Mouse (Mus musculus) MEL (cell line): ENCODE data around the gene Naa15. TPM values are rescaled to one million over a fixed set of nuclear protein-coding genes. Genes with fewer than 3 reads are reported as not detected.

ENCODE experiments used
- DNase-seq: peaks from one replicate; pipeline ENCODE4 v3.0.0; 2011; ENCODE audit warnings: low read depth, low spot score
- H3K27ac ChIP-seq: 2 replicates; pipeline ENCODE4 v1.5.1; 2012; ENCODE audit warnings: low read depth, mild to moderate bottlenecking, control low read depth, low read length, moderate library complexity; ENCODE audit not compliant: control insufficient read depth
- H3K27me3 ChIP-seq, 2 experiments: fragments of 150-350 bp in 1 of 2; sonication (generic) in 1 of 2; 2 replicates each; pipeline ENCODE4 v1.6.1; 2012; ENCODE audit warnings: low read length in 2 of 2, mild to moderate bottlenecking in 2 of 2, improper control_type of control experiment in 1 of 2, moderate library complexity in 1 of 2; ENCODE audit not compliant: insufficient read depth in 2 of 2, control insufficient read depth in 1 of 2
- H3K36me3 ChIP-seq, 2 experiments: 2 replicates each; pipeline ENCODE4 v1.6.1; 2012 to 2014; ENCODE audit warnings: low read length in 2 of 2, improper control_type of control experiment in 1 of 2, inconsistent platforms in 1 of 2, mild to moderate bottlenecking in 1 of 2; ENCODE audit not compliant: insufficient read depth in 2 of 2, control insufficient read depth in 1 of 2
- H3K4me1 ChIP-seq, 2 experiments: fragments of 150-350 bp in 1 of 2; sonication (generic) in 1 of 2; 2 replicates each; pipeline ENCODE4 v1.6.1; 2012; ENCODE audit warnings: low read length in 2 of 2, improper control_type of control experiment in 1 of 2, mild to moderate bottlenecking in 1 of 2; ENCODE audit not compliant: insufficient read depth in 2 of 2, control insufficient read depth in 1 of 2
- H3K4me3 ChIP-seq, 2 experiments: fragments of 150-350 bp in 1 of 2; sonication (generic) in 1 of 2; 2 replicates each; pipeline ENCODE4 v1.5.1; 2012; ENCODE audit warnings: low read depth in 2 of 2, low read length in 2 of 2, mild to moderate bottlenecking in 2 of 2, moderate library complexity in 2 of 2, control low read depth in 1 of 2, improper control_type of control experiment in 1 of 2; ENCODE audit not compliant: control insufficient read depth in 1 of 2, insufficient read depth in 1 of 2
- H3K79me2 ChIP-seq: 2 replicates; pipeline ENCODE4 v1.6.1; 2012; ENCODE audit warnings: mild to moderate bottlenecking, low read length, moderate library complexity; ENCODE audit not compliant: control insufficient read depth, poor library complexity, insufficient read depth
- H3K9ac ChIP-seq: 2 replicates; pipeline ENCODE4 v1.6.1; 2012; ENCODE audit warnings: low read depth, mild to moderate bottlenecking, control low read depth, low read length, moderate library complexity; ENCODE audit not compliant: control insufficient read depth, poor library complexity, severe bottlenecking
- H3K9me3 ChIP-seq: fragments of 150-350 bp; sonication (generic); replicated peaks from 2 replicates; pipeline ENCODE4 v1.6.1; 2012; ENCODE audit warnings: mild to moderate bottlenecking, low read length, improper control_type of control experiment, moderate library complexity; ENCODE audit not compliant: insufficient read depth
- CHD1 ChIP-seq: IDR thresholded peaks from 2 replicates; pipeline ENCODE4 v1.6.1; 2012; ENCODE audit warnings: low read depth, mild to moderate bottlenecking, inconsistent platforms, low read length, improper control_type of control experiment
- CHD2 ChIP-seq: IDR thresholded peaks from 2 replicates; pipeline ENCODE4 v1.6.1; 2011; ENCODE audit warnings: low read length, improper control_type of control experiment
- E2F4 ChIP-seq: IDR thresholded peaks from 2 replicates; pipeline ENCODE4 v1.6.1; 2011; ENCODE audit warnings: low read depth, low read length, improper control_type of control experiment, borderline replicate concordance
- EP300 ChIP-seq, 2 experiments: IDR thresholded peaks; 2 replicates each; pipeline ENCODE4 v1.6.1; 2011; ENCODE audit warnings: improper control_type of control experiment in 2 of 2, low read length in 2 of 2, low read depth in 1 of 2, mild to moderate bottlenecking in 1 of 2
- ETS1 ChIP-seq: IDR thresholded peaks from 2 replicates; pipeline ENCODE4 v1.6.1; 2012; ENCODE audit warnings: low read depth, mild to moderate bottlenecking, inconsistent platforms, low read length, improper control_type of control experiment, moderate library complexity
- GABPA ChIP-seq: IDR thresholded peaks from 2 replicates; pipeline ENCODE4 v1.6.1; 2012; ENCODE audit warnings: low read depth, mild to moderate bottlenecking, inconsistent platforms, low read length, improper control_type of control experiment, moderate library complexity
- GATA1 ChIP-seq: IDR thresholded peaks from 2 replicates; pipeline ENCODE4 v1.6.1; 2011; ENCODE audit warnings: low read depth, low read length, improper control_type of control experiment
- HCFC1 ChIP-seq: IDR thresholded peaks from 2 replicates; pipeline ENCODE4 v1.6.1; 2012; ENCODE audit warnings: low read depth, mild to moderate bottlenecking, inconsistent platforms, low read length, improper control_type of control experiment, moderate library complexity
- JUND ChIP-seq: IDR thresholded peaks from 2 replicates; pipeline ENCODE4 v1.6.1; 2011; ENCODE audit warnings: low read depth, mild to moderate bottlenecking, improper control_type of control experiment, low read length
- KAT2A ChIP-seq: conservative IDR thresholded peaks from 2 replicates; pipeline ENCODE4 v1.6.1; 2012; ENCODE audit warnings: low read depth, low read length, improper control_type of control experiment, inconsistent platforms
- MAX ChIP-seq: IDR thresholded peaks from 2 replicates; pipeline ENCODE4 v1.6.1; 2011; ENCODE audit warnings: low read length, improper control_type of control experiment
- MEF2A ChIP-seq: IDR thresholded peaks from 2 replicates; pipeline ENCODE4 v1.6.1; 2014; ENCODE audit warnings: low read depth, mild to moderate bottlenecking, inconsistent platforms, low read length, improper control_type of control experiment; ENCODE audit not compliant: poor library complexity, insufficient replicate concordance, severe bottlenecking; ENCODE audit errors: extremely low read depth
- MXI1 ChIP-seq: IDR thresholded peaks from 2 replicates; pipeline ENCODE4 v1.6.1; 2011; ENCODE audit warnings: mild to moderate bottlenecking, low read depth, low read length, improper control_type of control experiment
- MYB ChIP-seq: IDR thresholded peaks from 2 replicates; pipeline ENCODE4 v1.6.1; 2011; ENCODE audit warnings: mild to moderate bottlenecking, low read depth, low read length, improper control_type of control experiment
- NRF1 ChIP-seq: IDR thresholded peaks from 2 replicates; pipeline ENCODE4 v1.6.1; 2014; ENCODE audit warnings: low read depth, mild to moderate bottlenecking, inconsistent platforms, low read length, improper control_type of control experiment, moderate library complexity; ENCODE audit not compliant: poor library complexity, insufficient read depth, severe bottlenecking
- POLR2A ChIP-seq, 2 experiments: IDR thresholded peaks; 2 replicates each; pipeline ENCODE4 v1.6.1; 2011 to 2012; ENCODE audit warnings: low read length in 2 of 2, mild to moderate bottlenecking in 2 of 2, control low read depth in 1 of 2, improper control_type of control experiment in 1 of 2, low read depth in 1 of 2, moderate library complexity in 1 of 2; ENCODE audit not compliant: control insufficient read depth in 1 of 2, insufficient read depth in 1 of 2, poor library complexity in 1 of 2
- POLR2AphosphoS2 ChIP-seq: IDR thresholded peaks from 2 replicates; pipeline ENCODE4 v1.6.1; 2011; ENCODE audit warnings: low read length, improper control_type of control experiment
- POLR2AphosphoS5 ChIP-seq: IDR thresholded peaks from 2 replicates; pipeline ENCODE4 v1.6.1; 2012; ENCODE audit warnings: low read depth, borderline replicate concordance, mild to moderate bottlenecking, inconsistent platforms, low read length, moderate library complexity, mixed read lengths
- RAD21 ChIP-seq: IDR thresholded peaks from 2 replicates; pipeline ENCODE4 v1.6.1; 2011; ENCODE audit warnings: mild to moderate bottlenecking, low read depth, low read length, improper control_type of control experiment
- SIN3A ChIP-seq: IDR thresholded peaks from 2 replicates; pipeline ENCODE4 v1.6.1; 2012; ENCODE audit warnings: low read length, improper control_type of control experiment, inconsistent platforms
- SMC3 ChIP-seq: IDR thresholded peaks from 2 replicates; pipeline ENCODE4 v1.6.1; 2011; ENCODE audit warnings: low read depth, low read length, improper control_type of control experiment
- TBP ChIP-seq: IDR thresholded peaks from 2 replicates; pipeline ENCODE4 v1.8.0; 2011; ENCODE audit warnings: low read depth, low read length, improper control_type of control experiment
- USF1 ChIP-seq: IDR thresholded peaks from 2 replicates; pipeline ENCODE4 v1.6.1; 2014; ENCODE audit warnings: low read depth, mild to moderate bottlenecking, inconsistent platforms, low read length, improper control_type of control experiment, moderate library complexity
- USF2 ChIP-seq, 2 experiments: IDR thresholded peaks; 2 replicates each; pipeline ENCODE4 v1.6.1; 2011 to 2012; ENCODE audit warnings: improper control_type of control experiment in 2 of 2, low read length in 2 of 2, borderline replicate concordance in 1 of 2, inconsistent platforms in 1 of 2, low read depth in 1 of 2, mild to moderate bottlenecking in 1 of 2; ENCODE audit not compliant: insufficient read depth in 1 of 2
- ZKSCAN1 ChIP-seq: IDR thresholded peaks from 2 replicates; pipeline ENCODE4 v1.6.1; 2012; ENCODE audit warnings: low read depth, mild to moderate bottlenecking, inconsistent platforms, low read length, improper control_type of control experiment, moderate library complexity
- ZMIZ1 ChIP-seq: IDR thresholded peaks from 2 replicates; pipeline ENCODE4 v1.6.1; 2012; ENCODE audit warnings: low read depth, mild to moderate bottlenecking, inconsistent platforms, low read length, improper control_type of control experiment, moderate library complexity
- polyA plus RNA-seq, 2 experiments: library from polyadenylated mRNA; stranded (reverse) in 1 of 2; unstranded in 1 of 2; fragments of >175 nt in 1 of 2; fragments of >200 nt in 1 of 2; gene quantifications; 2 replicates each; pipeline versions ENCODE4 v1.2.1 to v1.2.4; 2012; ENCODE audit warnings: low replicate concordance in 2 of 2, low read depth in 1 of 2; ENCODE audit not compliant: insufficient read length in 2 of 2, insufficient read depth in 1 of 2, missing spikeins in 1 of 2
- total RNA-seq: library from RNA; depleted of rRNA; stranded (reverse); fragments of 300-350 nt; gene quantifications from 2 replicates; pipeline ENCODE4 v1.2.3, GENCODE M21; 2012

Naa15 gene
- total and polyA plus RNA-seq, 3 experiments, result 36.6 to 558 (median 61.6) TPM

GRCm38 (mm10) chr3:51371826-51372225 lies 43.1 kb upstream of the Naa15 start:
- no peak for DNase-seq
- no peak overlapping the region for H3K4me3 ChIP-seq
- H3K4me1 ChIP-seq, result peaks cover 0 to 11% of the 10 kb centered on the region in 2 experiments; a peak in 3 of 4 replicates
- H3K79me2 ChIP-seq, result no peaks in the 10 kb centered on the region
- no peaks in the 10 kb centered on the region for H3K27me3 ChIP-seq
- no peak overlapping the region for H3K9ac ChIP-seq
- H3K9me3 ChIP-seq, result no peaks in the 10 kb centered on the region
- H3K27ac ChIP-seq, result no peak overlapping the region
- TF ChIP-seq CHD1 (no peak), POLR2AphosphoS2 (no peak)
- H3K36me3 ChIP-seq, result peaks cover 0 to 9% of the 10 kb centered on the region in 2 experiments; a peak in 2 of 4 replicates

- no peak overlapping the region for H3K27ac ChIP-seq
- peaks cover 0 to 4% of the 10 kb centered on the region in 2 experiments; a peak in 3 of 4 replicates for H3K4me1 ChIP-seq
- H3K4me3 ChIP-seq, result no peak overlapping the region
- no peaks in the 10 kb centered on the region for H3K27me3 ChIP-seq
- H3K9me3 ChIP-seq, result no peaks in the 10 kb centered on the region
- no peak for DNase-seq
- H3K9ac ChIP-seq, result no peak overlapping the region
- TF ChIP-seq USF1 (no peak), POLR2AphosphoS5 (no peak), MXI1 (no peak), ZMIZ1 (no peak), USF2 (IDR thresholded peaks at IDR 0.05; ENCODE audit: borderline replicate concordance in 1 of 2, insufficient read depth in 1 of 2, low read depth in 1 of 2, low read length in 2 of 2) (no peak), HCFC1 (no peak), NRF1 (no peak), SMC3 (no peak), CHD2 (no peak), ZKSCAN1 (no peak), MAX (no peak), POLR2AphosphoS2 (no peak), E2F4 (no peak), GATA1 (no peak)
- H3K79me2 ChIP-seq, result no peaks in the 10 kb centered on the region
- no peaks in the 10 kb centered on the region; a peak in 1 of 4 replicates for H3K36me3 ChIP-seq
These were observed 42.1 kb upstream of the Naa15 start for GRCm38 (mm10) chr3:51372883-51373282.

GRCm38 (mm10) chr3:51373544-51373943 lies 41.4 kb upstream of the Naa15 start:
- H3K27me3 ChIP-seq, result no peaks in the 10 kb centered on the region
- H3K79me2 ChIP-seq, result no peaks in the 10 kb centered on the region
- no peak for DNase-seq
- H3K4me1 ChIP-seq, result peaks cover 0 to 5% of the 10 kb centered on the region in 2 experiments; a peak in 2 of 4 replicates
- H3K9me3 ChIP-seq, result no peaks in the 10 kb centered on the region
- no peak overlapping the region for H3K27ac ChIP-seq
- H3K36me3 ChIP-seq, result no peaks in the 10 kb centered on the region; a peak in 1 of 4 replicates
- H3K9ac ChIP-seq, result no peak overlapping the region
- no peak overlapping the region for H3K4me3 ChIP-seq
- no peak for TF ChIP-seq SIN3A
- no peak for TF ChIP-seq POLR2A (IDR thresholded peaks at IDR 0.05; ENCODE audit: control insufficient read depth in 1 of 2, insufficient read depth in 1 of 2, low read depth in 1 of 2, low read length in 2 of 2, poor library complexity in 1 of 2)
- TF ChIP-seq ETS1, result no peak
- no peak for TF ChIP-seq MEF2A
- TF ChIP-seq ZMIZ1, result no peak
- TF ChIP-seq GATA1, result no peak
- peak; percentile 6 for TF ChIP-seq RAD21
- no peak for TF ChIP-seq MAX
- no peak for TF ChIP-seq TBP
- no peak for TF ChIP-seq MYB
- TF ChIP-seq JUND, result no peak
- TF ChIP-seq CHD1, result no peak
- TF ChIP-seq ZKSCAN1, result no peak
- no peak for TF ChIP-seq POLR2AphosphoS5
- TF ChIP-seq GABPA, result no peak
- TF ChIP-seq KAT2A, result no peak
- no peak for TF ChIP-seq EP300 (IDR thresholded peaks at IDR 0.05; ENCODE audit: low read depth in 1 of 2, low read length in 2 of 2)
- TF ChIP-seq E2F4, result no peak
